Mouse (Mus musculus) kidney, adult 2 months (tissue): ENCODE measurements at regions not wholly inside any gene's neighbourhood (a gene's known extent, or its start where the extent isn't known, plus 50 kb on each side); places are given as distances from the start of the nearest gene placed in this dataset.

Experiments used
- DNase-seq: peaks from one replicate; pipeline ENCODE4 v3.0.0; 2021
- H3K27ac ChIP-seq: fragments of 200-500 bp; 2 replicates; pipeline ENCODE4 v1.5.1; 2012; ENCODE audit warnings: low read depth, low read length, control low read depth, inconsistent platforms; ENCODE audit not compliant: insufficient read depth
- H3K27me3 ChIP-seq: fragments of 200-500 bp; replicated peaks from 2 replicates; pipeline ENCODE4 v1.6.1; 2012; ENCODE audit warnings: mild to moderate bottlenecking, moderate library complexity, low read length, inconsistent platforms; ENCODE audit not compliant: control insufficient read depth, insufficient read depth
- H3K36me3 ChIP-seq: fragments of 200-500 bp; 2 replicates; pipeline ENCODE4 v1.6.1; 2012; ENCODE audit warnings: mild to moderate bottlenecking, moderate library complexity, low read length, inconsistent platforms; ENCODE audit not compliant: control insufficient read depth, insufficient read depth
- H3K4me1 ChIP-seq: fragments of 200-500 bp; 2 replicates; pipeline ENCODE4 v1.6.1; 2011; ENCODE audit warnings: low read length; ENCODE audit not compliant: control insufficient read depth, insufficient read depth
- H3K4me3 ChIP-seq: fragments of 200-500 bp; 2 replicates; pipeline ENCODE4 v1.5.1; 2011; ENCODE audit warnings: mild to moderate bottlenecking, low read depth, low read length, control low read depth; ENCODE audit not compliant: insufficient read depth
- CTCF ChIP-seq: fragments of 200-500 bp; conservative IDR thresholded peaks from 2 replicates; pipeline ENCODE4 v1.5.1; 2011; ENCODE audit warnings: low read depth, mild to moderate bottlenecking, control low read depth, low read length, moderate library complexity, mixed read lengths; ENCODE audit not compliant: insufficient read depth, insufficient read length
- POLR2A ChIP-seq: fragments of 200-500 bp; IDR thresholded peaks from one replicate; pipeline ENCODE4 v1.6.1; 2011; ENCODE audit warnings: low read depth, low read length, control low read depth
- WGBS: fragments of 180-500 bp; shearing (Covaris S2); methylation state at CpG from one replicate; pipeline ENCODE4 v1.1.7; 2018; 5-methylcytosine and 5-hydroxymethylcytosine counted together

- Histone ChIP-seq H3K27me3 (no peaks in the 10 kb centered on the region), H3K4me3 (no peak overlapping the region), H3K36me3 (no peaks in the 10 kb centered on the region), H3K4me1 (no peaks in the 10 kb centered on the region), H3K27ac (no peak overlapping the region)
- no peak for TF ChIP-seq POLR2A
- WGBS = 74% methylated on average over 6 of the region's 6 CpGs
- no peak for DNase-seq
These were observed 89.6 kb upstream of the Plekhg1 start for GRCm38 (mm10) chr10:3650561-3650960.

- Histone ChIP-seq H3K4me1 (no peaks in the 10 kb centered on the region), H3K36me3 (no peaks in the 10 kb centered on the region), H3K27ac (no peak overlapping the region), H3K27me3 (no peaks in the 10 kb centered on the region), H3K4me3 (no peak overlapping the region)
- 69% methylated on average over 3 of the region's 3 CpGs for whole genome bisulfite sequencing
- no peak for DNase-seq
- TF ChIP-seq POLR2A (no peak), CTCF (no peak)
These were observed 87.6 kb upstream of the Plekhg1 start for GRCm38 (mm10) chr10:3652522-3652921.

- TF ChIP-seq POLR2A (no peak), CTCF (no peak)
- WGBS = 97% methylated on average over 3 of the region's 3 CpGs
These were observed 84.1 kb upstream of the Plekhg1 start for GRCm38 (mm10) chr10:3656081-3656480.

GRCm38 (mm10) chr10:3662156-3662555 is 78.0 kb upstream of the Plekhg1 start:
- Histone ChIP-seq H3K36me3 (no peaks in the 10 kb centered on the region), H3K27me3 (no peaks in the 10 kb centered on the region; the same call in 1 of the 2 replicates), H3K4me1 (no peaks in the 10 kb centered on the region; the same call in 1 of the 2 replicates), H3K27ac (peak overlapping the region; percentile 64), H3K4me3 (no peak overlapping the region)
- no peak for TF ChIP-seq CTCF
- TF ChIP-seq POLR2A = no peak
- DNase-seq = peak; percentile 17
- 72% methylated on average over 2 of the region's 2 CpGs for WGBS

More at GRCm38 (mm10) chr10:3656081-3656480, 84.1 kb upstream of the Plekhg1 start:
- Histone ChIP-seq H3K4me1 (no peaks in the 10 kb centered on the region), H3K27me3 (no peaks in the 10 kb centered on the region), H3K36me3 (no peaks in the 10 kb centered on the region), H3K27ac (no peak overlapping the region), H3K4me3 (no peak overlapping the region)
- DNase-seq = no peak

GRCm38 (mm10) chr10:3662571-3662970 is 77.6 kb upstream of the Plekhg1 start:
- Histone ChIP-seq H3K27me3 (no peaks in the 10 kb centered on the region; the same call in 1 of the 2 replicates), H3K4me3 (no peak overlapping the region), H3K27ac (peak overlapping the region; percentile 92), H3K36me3 (no peaks in the 10 kb centered on the region), H3K4me1 (no peaks in the 10 kb centered on the region; the same call in 1 of the 2 replicates)
- no peak for TF ChIP-seq POLR2A
- TF ChIP-seq CTCF = no peak
- DNase-seq = peak; percentile 63
- 44% methylated on average over 1 of the region's 1 CpGs for WGBS

GRCm38 (mm10) chr10:3663296-3663695 is 76.9 kb upstream of the Plekhg1 start:
- no peaks in the 10 kb centered on the region for H3K36me3 ChIP-seq
- H3K4me1 ChIP-seq = no peaks in the 10 kb centered on the region; the same call in 1 of the 2 replicates
- TF ChIP-seq CTCF = no peak
- TF ChIP-seq POLR2A = no peak
- DNase-seq = peak; percentile 73
- H3K27me3 ChIP-seq = no peaks in the 10 kb centered on the region; the same call in 1 of the 2 replicates
- peak overlapping the region; percentile 92 for H3K27ac ChIP-seq
- H3K4me3 ChIP-seq = no peak overlapping the region

- WGBS = 39% methylated on average over 2 of the region's 2 CpGs
- Histone ChIP-seq H3K4me3 (no peak overlapping the region), H3K27me3 (no peaks in the 10 kb centered on the region), H3K36me3 (no peaks in the 10 kb centered on the region), H3K4me1 (no peaks in the 10 kb centered on the region), H3K27ac (no peak overlapping the region)
- peak; percentile 50 for DNase-seq
- no peak for TF ChIP-seq CTCF
These were observed 55.7 kb upstream of the Plekhg1 start for GRCm38 (mm10) chr10:3684481-3684880.
